Mouse (Mus musculus): ENCODE measurements at regions not wholly inside any gene's neighbourhood (a gene's known extent, or its start where the extent isn't known, plus 50 kb on each side); places are given as distances from the start of the nearest gene placed in this dataset.
"Not testable (repeated sequence)": the region's sequence is repeated elsewhere in the genome, so short reads cannot be mapped to it uniquely, and the experiment has no call there.

DNA sequence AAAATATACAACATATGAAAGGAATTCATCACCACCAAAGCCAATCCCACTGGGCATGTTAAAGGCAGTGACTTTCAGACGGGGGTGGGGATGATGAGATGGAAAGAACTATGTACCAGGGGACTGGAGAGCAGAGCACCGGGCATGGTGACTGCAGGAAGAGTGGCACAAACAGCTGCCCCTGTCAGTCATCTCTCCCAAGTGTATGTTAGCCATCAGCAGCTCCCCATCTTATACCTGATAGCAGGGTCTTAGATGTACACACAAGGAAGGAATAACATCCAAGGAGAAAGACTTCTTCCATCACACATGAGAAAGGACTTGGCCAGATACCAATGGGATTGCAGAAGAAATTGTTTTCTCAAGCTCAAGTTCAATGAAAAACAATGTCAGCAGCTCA, 257.2 kb downstream of the Nuak1 start:
- DNase-seq (ENCODE audit: low spot score in 2 of 2), result no peak

DNA sequence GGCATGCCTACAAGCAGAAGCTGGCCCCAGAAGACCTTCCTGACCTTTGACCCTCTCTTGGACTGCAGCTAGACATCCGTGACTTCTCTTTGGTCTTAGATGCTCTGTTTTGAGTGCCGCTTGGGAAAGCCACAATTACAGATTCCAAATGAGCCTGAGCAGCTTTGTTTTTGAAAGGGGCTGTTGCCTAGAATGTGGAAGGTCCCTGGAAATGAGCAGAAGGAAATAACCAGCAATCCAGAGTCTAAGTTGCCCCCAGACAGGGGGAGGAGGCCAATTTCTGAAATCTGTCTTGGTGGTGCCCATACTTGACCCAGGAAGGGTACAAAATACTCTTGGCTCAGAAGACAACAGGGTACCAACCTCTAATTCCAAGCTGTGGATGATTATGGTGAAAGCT, 253.9 kb downstream of the Nuak1 start:
- no peak for DNase-seq (ENCODE audit: low spot score in 2 of 2)

DNA sequence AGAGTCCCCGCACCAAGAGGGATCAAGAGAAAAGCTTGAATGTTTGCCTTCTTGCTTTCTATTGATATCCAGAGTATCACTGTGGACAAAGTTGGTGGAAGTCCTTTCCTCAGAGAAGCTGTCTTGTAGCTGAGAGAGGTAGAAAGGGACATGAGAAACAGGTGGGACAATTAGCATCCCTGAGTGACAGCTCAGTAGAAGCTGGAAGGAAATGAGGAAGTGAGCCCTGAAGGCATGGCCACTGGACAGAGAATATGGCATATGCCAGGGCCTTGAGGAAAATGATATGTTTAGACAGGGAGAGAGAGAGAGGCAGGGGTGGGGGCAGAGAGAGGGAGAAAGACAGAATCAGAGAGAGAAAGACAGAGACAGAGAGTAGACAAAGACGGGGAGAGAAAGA, 241.4 kb downstream of the Nuak1 start:
- no peak for DNase-seq (ENCODE audit: low spot score in 2 of 2)

DNA sequence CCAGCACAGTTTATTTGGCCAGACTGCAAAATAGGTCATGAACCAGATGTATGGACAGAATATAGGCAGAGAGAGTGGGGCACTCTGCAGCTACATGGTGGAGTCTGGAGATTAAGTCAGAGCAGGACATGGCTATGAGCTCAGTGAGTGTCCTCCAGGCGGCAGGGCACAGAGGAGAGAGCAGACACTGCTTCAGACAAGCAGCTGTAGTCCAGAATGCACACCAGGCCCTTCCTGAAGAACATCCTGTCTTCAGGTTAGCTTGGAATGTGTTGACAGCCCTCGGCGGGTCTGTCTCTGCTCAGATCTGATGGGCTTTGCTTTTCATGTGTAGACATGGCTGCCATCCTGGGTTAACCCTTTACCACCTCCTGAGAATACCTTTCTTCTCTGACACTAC, 238.6 kb downstream of the Nuak1 start:
- no peak for DNase-seq (ENCODE audit: low spot score in 2 of 2)

DNA sequence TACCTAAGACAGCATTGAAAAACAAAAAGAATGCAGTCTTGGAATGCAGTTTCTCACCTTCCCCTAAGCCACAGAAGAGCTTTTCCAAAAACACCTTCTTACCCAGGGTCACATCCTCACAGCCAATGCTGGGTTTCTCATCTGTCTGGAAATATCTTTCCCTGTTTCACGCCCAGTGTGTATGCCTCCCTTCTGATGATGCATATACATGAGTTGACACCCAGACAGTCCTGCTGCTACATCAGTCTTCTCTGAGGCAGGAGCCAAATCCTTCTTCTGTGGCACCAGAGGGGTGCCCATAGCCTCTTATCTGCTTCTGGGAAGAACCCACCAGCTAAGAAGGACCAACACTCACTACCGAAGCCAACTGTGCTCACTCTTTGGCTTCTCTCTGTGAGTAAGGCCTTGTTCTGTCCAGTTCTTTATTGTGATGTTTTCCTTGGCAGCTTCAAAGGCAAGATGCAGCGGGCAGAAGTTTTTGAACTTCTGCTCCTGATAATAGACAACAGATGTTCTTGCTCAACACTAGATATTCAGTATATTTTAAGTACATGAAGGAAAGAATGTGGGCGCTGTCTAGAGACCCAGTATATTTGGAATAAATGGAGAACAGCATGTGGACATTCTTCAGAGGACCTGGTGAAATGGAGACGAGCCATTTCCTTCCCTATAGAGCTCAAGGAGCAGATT, 228.2 kb downstream of the Nuak1 start:
- no peak for DNase-seq (ENCODE audit: low spot score in 2 of 2)

DNA sequence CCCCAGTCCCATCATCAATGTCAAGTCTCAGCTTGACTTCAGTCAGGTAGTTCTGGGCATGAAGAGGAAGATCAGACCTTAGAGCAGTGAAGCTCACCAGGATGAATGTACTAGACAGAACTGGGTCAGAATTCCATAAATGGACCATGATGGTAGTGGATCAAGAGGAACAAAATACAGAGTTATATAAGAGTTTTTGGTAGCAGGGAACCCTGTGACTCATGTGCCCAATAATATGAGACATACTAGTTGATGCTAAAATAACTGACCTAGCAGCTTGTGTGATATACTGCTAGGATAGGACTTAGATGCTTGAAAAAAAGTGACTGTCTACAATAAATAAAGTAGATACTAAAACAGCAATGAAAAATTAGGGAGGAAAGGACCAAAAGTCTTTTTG, 225.6 kb downstream of the Nuak1 start:
- no peak for DNase-seq (ENCODE audit: low spot score in 2 of 2)

DNA sequence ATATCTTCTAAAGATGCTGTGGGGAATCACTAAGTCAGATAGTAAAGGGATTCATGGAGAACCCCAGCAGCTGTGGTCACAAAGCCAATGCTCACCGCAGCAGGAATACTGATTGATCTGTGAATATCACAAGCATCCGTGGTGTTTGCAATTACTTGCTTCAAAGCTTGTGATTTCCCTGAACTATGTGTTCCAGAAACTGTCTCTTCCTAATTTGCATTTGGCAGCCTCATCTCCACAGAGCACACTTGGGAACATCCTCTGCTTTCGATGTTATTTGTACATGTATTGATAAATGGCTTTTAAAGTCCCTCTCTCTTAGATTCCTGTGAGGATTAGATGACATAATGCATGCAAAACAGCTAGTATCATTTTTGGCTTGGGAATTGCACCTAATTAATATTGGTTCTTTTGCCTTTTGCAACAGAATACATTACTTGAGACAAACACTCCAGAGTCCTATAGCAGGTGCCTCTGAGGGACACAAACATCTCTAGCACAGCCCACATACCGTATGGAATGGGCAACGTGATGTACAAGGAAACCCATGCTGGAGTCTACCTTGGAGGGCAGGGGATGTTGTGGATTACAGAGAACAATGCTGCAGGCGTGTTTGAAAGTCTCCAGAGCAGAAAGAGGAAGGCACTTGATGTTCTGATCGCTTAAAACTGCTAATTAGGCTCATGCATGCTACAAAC, 211.0 kb downstream of the Nuak1 start:
- DNase-seq (ENCODE audit: low spot score in 2 of 2), result no peak

DNA sequence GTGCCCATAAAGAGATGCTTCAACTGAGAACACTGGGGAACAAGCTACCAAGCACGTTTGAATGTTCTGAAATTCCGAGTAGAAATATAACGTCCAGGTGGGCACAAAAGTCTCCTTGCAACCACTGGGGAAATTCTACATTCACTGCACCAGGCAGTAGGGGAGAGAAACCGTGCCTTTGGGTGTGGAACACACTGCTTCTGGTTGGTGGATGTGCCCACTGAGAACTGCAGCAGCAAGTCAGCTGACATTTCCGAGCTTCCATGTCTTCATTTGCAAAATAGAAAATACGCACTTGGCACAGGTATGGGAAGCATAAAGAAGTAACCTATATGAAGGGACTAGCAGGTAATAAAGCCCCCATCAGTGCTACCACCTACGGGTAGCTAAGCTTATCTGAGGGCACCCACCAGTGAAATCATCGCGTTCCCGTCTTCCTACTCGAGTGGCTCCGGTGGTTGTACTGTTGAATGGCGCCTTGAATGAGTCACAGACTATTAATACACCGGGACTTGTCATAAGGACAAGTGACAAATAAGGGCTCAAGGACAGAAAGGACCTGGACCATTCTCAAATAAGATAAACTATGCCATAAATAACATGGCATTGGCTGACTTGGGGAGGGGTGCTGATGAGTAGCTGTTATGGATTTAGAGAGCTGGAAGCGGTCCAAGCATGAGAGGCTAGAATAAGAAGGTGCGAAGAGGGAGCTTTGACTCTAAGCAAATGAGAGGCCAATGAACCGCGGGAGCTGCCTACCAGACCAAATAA, 210.2 kb downstream of the Nuak1 start:
- no peak for DNase-seq (ENCODE audit: low spot score in 2 of 2)

DNA sequence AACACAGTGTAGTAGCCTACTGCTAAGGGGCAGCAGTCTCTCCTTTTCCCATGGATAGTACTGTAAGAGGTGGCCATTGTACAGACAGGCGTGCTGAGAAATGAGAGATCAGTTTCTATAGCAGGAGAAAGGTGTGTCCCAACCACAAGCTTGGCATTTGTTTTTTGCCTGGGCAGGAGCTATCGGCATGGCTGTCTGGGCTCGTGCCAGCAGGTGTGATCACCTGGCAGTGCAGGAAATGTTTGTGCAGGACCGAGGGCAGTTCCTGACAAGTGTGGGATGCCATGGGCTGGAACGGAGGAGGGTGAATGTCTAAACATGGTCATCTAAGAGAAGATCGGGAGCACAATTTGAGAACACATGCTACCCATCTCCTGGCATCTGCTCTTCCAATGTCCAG, 205.4 kb downstream of the Nuak1 start:
- no peak for DNase-seq (ENCODE audit: low spot score in 2 of 2)

DNA sequence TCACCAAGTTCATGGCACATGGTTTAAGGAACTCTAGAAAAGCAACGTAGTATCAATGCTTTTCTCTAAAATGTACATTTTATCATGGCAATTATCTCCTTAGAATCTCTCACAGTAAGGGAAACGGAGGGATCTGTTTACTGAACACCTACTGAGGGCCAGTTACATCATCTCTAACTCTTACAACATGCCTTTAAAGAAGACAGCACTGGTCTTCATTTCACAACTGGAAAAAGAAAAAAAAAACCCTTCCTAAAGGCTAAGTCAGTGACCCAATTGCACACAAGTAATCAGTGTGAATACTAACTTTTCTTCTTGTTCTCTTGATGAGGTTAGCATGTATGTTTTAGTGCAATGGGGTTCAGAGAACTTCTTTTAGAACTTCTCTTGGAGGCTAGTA, 204.2 kb downstream of the Nuak1 start:
- no peak for DNase-seq (ENCODE audit: low spot score in 2 of 2)

DNA sequence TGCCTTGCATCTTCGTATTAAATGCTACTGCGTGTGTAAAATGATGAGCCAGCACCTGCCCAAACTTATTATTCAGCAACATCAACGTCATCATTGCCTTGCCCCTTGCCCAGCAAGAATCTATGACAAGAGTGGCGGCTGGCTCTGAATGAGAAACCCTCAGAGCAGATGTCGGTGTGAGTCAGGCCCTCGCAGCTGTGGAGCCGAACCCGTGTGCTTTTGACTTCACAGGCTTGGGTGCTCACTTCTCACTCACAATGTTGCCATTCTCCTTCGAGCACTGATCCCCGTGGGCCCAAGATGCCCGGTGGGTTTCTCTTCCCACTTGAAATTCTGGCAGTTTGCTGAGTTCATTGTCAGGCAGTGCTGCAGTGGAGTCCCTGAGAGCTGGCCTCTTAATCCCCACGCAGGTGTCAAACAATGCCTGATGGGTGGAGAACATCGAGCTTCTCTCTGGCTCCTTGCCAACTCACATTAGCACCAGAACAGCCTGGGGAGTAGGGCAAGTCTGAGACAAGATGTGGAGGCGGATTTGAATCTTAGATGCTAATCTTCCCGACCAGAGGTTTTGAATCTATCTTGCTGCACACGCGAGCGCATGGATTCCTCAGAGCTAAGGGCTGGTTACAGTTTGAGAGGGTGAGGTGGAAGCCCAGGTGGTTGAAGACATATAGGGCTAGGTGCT, 202.0 kb downstream of the Nuak1 start:
- no peak for DNase-seq (ENCODE audit: low spot score in 2 of 2)

DNA sequence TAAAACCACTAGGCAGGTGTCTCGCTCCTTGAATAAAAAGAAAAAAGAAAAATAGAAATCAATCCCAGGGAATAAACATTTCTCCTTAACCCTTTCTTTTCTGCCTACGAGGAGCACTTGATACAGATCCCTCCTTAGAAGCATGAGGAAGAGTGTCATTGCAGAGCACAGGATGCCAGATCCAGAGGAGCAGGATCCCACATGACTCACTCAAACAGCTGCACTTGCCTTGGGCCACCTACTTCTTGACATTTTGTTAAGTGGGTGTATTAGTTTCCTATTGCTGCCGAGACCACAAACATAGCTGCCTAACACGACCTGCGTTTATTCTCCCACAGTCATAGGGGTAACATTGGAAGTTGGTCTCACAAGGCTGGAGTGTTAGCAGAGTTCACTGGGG, 197.1 kb downstream of the Nuak1 start:
- DNase-seq (ENCODE audit: low spot score in 2 of 2), result no peak

DNA sequence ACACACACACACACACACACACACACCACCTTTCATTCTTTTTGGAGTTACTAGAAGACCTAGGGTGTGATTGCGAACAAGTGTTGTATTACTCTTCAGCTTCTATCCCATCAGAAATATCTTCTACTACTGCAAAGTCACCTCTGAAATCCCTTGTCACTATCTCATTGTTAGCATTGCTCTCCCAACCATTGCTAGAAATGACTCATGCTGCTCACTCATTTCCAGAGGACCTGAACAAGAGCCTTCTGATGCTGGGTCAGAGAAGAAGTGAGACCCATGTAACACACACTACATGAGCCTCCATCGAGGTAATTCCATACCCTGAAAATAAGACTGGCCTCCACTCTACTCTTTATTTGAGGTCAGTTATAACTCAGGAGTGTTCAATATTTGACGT, 191.1 kb downstream of the Nuak1 start:
- DNase-seq (ENCODE audit: low spot score in 2 of 2), result no peak

DNA sequence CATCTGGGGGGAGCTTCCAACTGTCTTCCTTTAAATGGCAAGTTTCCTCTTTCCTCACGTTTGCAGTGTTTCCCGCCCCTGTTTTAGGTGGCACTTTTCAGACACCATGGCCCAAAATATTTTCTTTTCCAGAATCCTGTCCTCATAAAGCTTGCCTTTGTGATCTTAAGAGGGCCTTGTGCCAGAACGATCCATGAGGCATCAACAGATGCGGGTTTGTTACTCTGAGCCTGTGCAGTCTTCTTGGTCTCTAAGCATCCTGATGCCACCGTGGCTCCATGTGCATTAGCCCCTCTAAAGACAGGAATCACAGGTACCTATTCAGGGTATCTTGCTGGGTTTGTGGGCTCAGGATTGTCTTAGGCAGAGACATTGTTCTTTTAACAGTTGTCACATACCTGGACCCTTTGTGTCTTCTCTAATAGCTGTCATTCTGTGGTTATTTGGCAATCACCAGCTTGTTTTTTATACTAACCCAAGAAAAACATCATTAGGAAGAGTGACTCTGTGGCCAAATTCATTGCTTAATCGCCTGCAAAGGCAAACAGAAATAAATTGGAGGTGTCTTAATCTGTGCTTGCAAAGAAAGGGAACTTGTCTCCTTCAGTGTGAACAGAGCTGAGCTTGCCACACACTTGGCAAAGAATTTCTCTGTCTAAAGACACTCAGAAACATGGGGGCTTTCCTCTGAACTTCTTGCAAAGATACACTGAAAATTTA, 179.3 kb downstream of the Nuak1 start:
- no peak for DNase-seq (ENCODE audit: low spot score in 2 of 2)

DNA sequence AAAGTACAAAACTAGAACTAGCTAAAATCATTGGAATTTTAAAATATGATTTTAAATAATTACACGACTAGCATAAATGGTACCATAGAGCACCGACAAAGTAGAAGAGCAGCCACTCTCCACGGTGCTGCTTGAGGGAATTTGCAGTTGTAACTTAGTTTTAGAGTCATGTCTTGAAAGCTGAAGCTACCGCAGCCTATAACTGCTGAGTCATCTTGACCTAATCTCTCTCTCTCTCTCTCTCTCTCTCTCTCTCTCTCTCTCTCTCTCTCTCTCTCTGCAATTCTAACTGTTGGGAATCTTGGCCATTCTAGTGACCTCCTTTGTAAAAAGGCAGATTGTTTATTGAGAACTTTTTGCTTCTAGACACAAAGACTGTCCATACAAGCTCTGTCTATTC, 177.5 kb downstream of the Nuak1 start:
- no peak for DNase-seq (ENCODE audit: low spot score in 2 of 2)

DNA sequence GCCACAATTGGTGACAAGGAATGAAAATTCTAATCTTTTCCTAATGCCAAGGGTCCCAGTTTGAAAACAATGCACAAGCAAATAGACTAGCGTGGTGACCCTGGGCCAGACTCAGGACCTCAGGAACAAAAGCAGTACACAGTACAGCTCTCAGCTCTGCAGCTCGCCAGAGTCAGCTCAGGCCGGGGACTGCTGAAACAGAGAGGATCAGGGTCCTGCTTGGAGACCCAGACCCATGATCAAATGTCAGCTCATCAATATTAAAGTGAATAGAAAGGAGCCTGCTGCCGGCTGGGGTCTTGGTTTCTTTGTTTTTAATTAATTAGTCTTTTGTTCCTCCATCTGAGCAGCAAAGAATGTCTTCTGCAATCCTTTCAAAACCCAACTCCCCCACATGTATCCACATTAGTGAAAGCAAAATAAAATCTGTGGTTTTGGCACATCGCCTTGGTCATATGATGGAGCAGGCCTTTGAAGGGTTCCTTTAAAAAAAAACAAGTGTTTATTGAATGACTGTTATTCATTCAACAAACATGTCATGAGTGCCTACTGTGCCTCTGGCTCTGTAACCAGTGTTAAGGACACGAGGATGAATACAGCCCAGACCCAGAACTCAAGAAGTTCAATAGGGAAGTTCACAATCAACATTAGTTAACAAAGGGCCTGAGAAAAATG, 154.4 kb downstream of the Nuak1 start:
- no peak for DNase-seq (ENCODE audit: low spot score in 2 of 2)

DNA sequence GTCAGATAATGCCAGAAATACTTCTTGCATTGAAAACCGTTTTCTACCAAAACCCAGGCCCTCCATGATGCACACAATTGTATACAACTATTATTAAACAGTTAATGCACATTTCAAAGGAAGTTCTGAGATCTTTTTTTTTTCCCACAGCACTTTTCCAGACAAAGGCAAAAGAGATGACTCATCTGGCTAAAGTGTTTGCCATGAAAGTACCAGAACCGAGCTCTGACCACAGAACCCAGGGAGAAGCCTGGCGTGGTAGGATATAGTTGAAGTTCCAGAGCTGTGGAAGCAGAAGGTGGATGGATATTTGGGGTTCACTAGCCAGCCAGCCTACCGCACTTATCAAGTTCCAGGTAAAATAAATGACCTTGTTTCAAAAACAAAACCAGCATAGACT, 146.0 kb downstream of the Nuak1 start:
- DNase-seq (ENCODE audit: low spot score in 2 of 2), result no peak

DNA sequence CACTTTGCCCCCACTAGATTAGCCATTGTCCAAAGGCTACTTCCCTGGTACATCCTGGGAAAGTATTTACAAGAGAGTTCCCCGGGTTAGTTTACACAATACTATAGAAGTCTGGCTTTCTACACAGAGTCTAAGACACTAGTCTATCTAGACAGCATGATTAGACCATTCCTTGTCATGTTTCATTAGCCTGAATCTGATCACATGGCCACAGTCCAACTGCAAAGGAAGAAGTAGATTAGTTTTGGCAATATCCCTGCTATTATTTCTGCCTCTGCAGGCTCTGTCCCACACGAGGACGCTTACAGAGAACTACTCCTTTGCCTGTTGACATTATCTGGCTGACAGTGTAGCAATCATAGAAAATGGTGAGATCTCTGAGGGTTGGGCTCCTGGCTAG, 144.2 kb downstream of the Nuak1 start:
- DNase-seq (ENCODE audit: low spot score in 2 of 2), result no peak

DNA sequence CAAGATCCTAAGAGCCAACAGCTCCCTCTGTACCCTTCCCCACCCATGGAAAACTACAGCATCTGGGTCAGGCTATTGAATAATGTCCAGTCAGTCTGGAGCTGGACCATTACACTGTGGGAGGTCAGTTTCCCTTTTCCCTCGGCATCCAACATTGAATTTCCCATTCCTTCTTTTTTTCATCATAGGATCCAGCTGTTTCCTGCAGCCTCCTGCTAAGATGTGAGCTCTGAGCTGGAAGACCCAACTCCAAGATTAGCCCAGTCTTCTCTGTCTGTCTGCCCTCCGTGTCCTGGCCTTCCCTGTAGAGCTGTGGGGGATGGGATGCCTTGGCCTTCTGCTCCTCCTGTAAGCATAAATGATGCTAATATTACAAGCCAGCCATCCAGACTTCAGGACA, 138.8 kb downstream of the Nuak1 start:
- DNase-seq (ENCODE audit: low spot score in 2 of 2), result no peak

DNA sequence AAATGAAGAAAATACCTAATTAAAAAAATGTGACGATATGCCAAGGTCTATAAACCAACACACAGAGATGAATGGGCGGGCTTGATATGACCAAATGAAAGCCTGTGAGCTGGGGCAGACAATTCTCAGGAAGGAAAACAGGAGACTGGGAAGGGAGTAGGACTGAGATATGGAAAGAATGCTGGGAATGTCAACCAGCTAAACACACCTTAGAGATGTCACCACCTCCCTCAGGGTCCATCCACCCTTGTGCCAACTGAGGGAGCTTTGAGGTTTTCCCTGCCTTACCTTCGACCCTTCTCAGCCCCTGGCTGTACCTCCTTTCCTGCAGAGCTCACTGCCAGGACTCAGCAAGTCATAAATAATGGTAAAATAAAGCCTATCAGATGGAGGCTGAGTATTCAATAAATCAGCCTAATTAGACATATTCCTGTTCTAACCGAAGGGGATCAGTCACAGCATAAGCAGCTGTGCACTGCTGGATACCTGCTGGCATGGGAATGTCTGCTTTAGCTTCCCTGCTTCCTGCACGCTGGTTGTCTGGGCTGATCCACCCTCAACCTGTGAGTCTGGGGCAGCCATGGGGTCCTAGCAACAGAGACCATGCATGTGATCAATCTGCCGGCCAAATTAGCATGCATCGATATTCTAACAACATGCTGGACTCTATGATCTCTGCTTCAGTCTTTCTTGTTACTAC, 137.4 kb downstream of the Nuak1 start:
- no peak for DNase-seq (ENCODE audit: low spot score in 2 of 2)

DNA sequence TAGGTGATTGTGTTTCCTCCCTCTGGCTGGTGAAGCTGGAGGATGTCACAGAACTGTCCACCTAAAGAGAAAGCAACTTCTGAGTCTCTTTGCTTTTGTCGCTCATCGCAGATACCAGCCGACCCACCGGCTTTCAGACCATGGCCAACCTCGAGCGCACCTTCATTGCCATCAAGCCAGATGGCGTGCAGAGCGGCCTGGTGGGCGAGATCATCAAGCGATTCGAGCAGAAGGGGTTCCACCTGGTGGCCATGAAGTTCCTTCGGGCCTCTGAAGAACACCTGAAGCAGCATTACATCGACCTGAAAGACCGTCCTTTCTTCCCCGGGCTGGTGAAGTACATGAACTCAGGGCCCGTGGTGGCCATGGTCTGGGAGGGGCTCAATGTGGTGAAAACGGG, 131.7 kb downstream of the Nuak1 start:
- DNase-seq (ENCODE audit: low spot score in 2 of 2), result not testable (repeated sequence)

Data from thymus, postnatal 10 days (tissue).